8 mouse cellular contexts compared by ENCODE assay signal in the genomic region with DNA sequence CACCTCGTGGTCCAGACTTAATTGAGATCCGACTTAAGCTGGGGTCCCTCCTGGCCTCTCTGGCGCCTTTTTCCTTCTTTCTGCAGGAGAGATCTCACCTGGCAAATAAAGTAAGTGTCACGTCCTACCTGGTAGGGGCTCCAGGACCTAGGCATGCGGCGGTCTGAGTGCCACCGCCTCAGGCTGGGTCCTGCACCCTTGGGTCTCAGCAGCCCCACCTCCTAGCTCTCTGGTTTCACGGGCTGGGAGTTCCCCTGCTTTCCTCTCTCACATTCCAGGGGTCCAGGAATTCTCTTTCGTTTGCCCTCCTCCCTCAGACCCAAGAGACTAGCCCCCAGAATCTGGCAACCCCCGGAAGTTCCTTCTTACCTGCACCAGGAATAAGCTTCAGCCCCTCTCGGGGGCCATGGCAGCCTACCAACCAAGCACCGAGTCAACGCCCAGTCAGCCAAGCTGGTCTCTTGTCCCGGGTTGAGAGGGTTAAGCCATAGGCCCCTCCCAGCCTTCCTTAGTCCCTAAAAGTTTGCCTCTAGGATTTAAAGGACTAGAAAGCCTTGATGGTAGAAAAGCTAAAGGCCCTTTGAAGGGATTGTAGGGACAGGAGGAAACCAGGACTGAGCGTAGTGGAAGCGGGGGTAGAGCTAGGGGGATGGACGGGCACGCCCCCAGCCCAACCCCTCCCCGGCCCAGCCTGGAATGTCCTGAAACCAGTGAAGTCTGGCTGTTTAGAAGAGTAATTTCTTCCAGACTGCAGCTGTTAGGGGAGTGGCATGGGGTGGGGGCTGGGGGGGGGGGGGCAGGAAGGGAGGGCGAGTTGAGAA. TPM values are rescaled to one million over a fixed set of nuclear protein-coding genes. Genes with fewer than 3 reads are reported as not detected.
A peak's percentile ranks its signal among the peaks of the same experiment; 100 is the strongest.
DNase-seq lines count a peak whose midpoint lies in the region; ATAC-seq and TF ChIP-seq lines count a peak whose summit lies in the region.

Gene Cdc42ep5, minus strand, starts transcription at position 771 of the 821 bp plus-strand sequence.

- in situ Hi-C loops in ES-E14 (cut with MboI; ENCODE audit: low sequenced_read_pairs in 2 of 2, unreplicated experiment in 2 of 2), result no loop called here

- peak within 1 kb of the TSS; percentile 56 for H3K9ac ChIP-seq in ES-E14 (ENCODE audit: insufficient read depth, low read depth, low read length, poor library complexity, severe bottlenecking)
- H3K9ac ChIP-seq in lung, embryonic 14.5 days, result peak within 1 kb of the TSS; percentile 54
- peak within 1 kb of the TSS; percentile 75 for H3K9ac ChIP-seq in stomach, embryonic 16.5 days (ENCODE audit: low read length)

- no peak for DNase-seq in ES-E14 (ENCODE audit: low read depth, low spot score)
- DNase-seq in gonadal fat pad, adult 2 months (ENCODE audit: low read depth), result no peak
- DNase-seq in kidney, adult 11 months, result peak; percentile 73
- DNase-seq in lung, embryonic 14.5 days, result peak; percentile 79
- DNase-seq in thymus, postnatal 14 days, result no peak
- DNase-seq in thymus, postnatal 25 days, result no peak

- peak; percentile 98 for ATAC-seq in lung, embryonic 14.5 days (ENCODE audit: insufficient read depth)
- ATAC-seq in stomach, embryonic 16.5 days (ENCODE audit: insufficient read depth, low FRiP score), result peak; percentile 93

- H3K4me2 ChIP-seq in lung, embryonic 14.5 days, result peak within 1 kb of the TSS; percentile 78
- H3K4me2 ChIP-seq in stomach, embryonic 16.5 days (ENCODE audit: low read depth, low read length), result peak within 1 kb of the TSS; percentile 63

- under 1% methylated on average over 19 of the region's 20 CpGs for WGBS in lung, embryonic 14.5 days
- WGBS in stomach, embryonic 16.5 days, result under 1% methylated on average over 19 of the region's 20 CpGs

- no peaks in the 10 kb centered on the region for H3K27me3 ChIP-seq in lung, embryonic 14.5 days (ENCODE audit: insufficient read depth, low read length)
- no peaks in the 10 kb centered on the region for H3K27me3 ChIP-seq in stomach, embryonic 16.5 days (ENCODE audit: control insufficient read depth, insufficient read depth, low read length)

- H3K9me3 ChIP-seq in ES-E14 (ENCODE audit: control insufficient read depth, insufficient read depth, low read depth, low read length), result no peaks in the 10 kb centered on the region
- H3K9me3 ChIP-seq in lung, embryonic 14.5 days (ENCODE audit: low read depth, low read length), result no peaks in the 10 kb centered on the region
- no peaks in the 10 kb centered on the region for H3K9me3 ChIP-seq in stomach, embryonic 16.5 days (replicated peaks; ENCODE audit: control insufficient read depth, low read length)

- no peaks in the 10 kb centered on the region; the same call in 1 of the 2 replicates for H3K36me3 ChIP-seq in ES-E14 (ENCODE audit: control insufficient read depth, insufficient read depth, low read length, poor library complexity, severe bottlenecking)
- no peaks in the 10 kb centered on the region for H3K36me3 ChIP-seq in lung, embryonic 14.5 days (ENCODE audit: insufficient read depth)
- H3K36me3 ChIP-seq in stomach, embryonic 16.5 days (ENCODE audit: control insufficient read depth, insufficient read depth, low read length), result no peaks in the 10 kb centered on the region

- H3K4me3 ChIP-seq in ES-E14 (ENCODE audit: insufficient read depth in 1 of 2, low read depth in 1 of 2, low read length in 2 of 2, poor library complexity in 1 of 2, severe bottlenecking in 1 of 2), result peak within 1 kb of the TSS; percentile 55 to 67
- peak within 1 kb of the TSS; percentile 20 for H3K4me3 ChIP-seq in cortical plate, adult 2 months (ENCODE audit: insufficient read depth, low read length)
- H3K4me3 ChIP-seq in lung, embryonic 14.5 days (ENCODE audit: low read depth, low read length), result peak within 1 kb of the TSS; percentile 49
- peak within 1 kb of the TSS; percentile 67 for H3K4me3 ChIP-seq in stomach, embryonic 16.5 days (replicated peaks; ENCODE audit: low read length)

- peaks cover 4 to 11% of the 10 kb centered on the region in 2 experiments; a peak in 1 of 4 replicates for H3K4me1 ChIP-seq in ES-E14 (ENCODE audit: control insufficient read depth in 2 of 2, insufficient read depth in 2 of 2, low read length in 2 of 2, poor library complexity in 1 of 2)
- H3K4me1 ChIP-seq in cortical plate, adult 2 months (ENCODE audit: control insufficient read depth, insufficient read depth, low read length), result no peaks in the 10 kb centered on the region
- H3K4me1 ChIP-seq in lung, embryonic 14.5 days (ENCODE audit: insufficient read depth), result no peaks in the 10 kb centered on the region; the same call in 1 of the 2 replicates
- H3K4me1 ChIP-seq in stomach, embryonic 16.5 days (ENCODE audit: control insufficient read depth, insufficient read depth, low read length), result peaks cover 13% of the 10 kb centered on the region

- H3K27ac ChIP-seq in ES-E14 (ENCODE audit: insufficient read depth, low read depth, low read length, poor library complexity, severe bottlenecking), result peak within 1 kb of the TSS; percentile 32
- H3K27ac ChIP-seq in cortical plate, adult 2 months (ENCODE audit: insufficient read depth, low read length), result no peak within 1 kb of the TSS
- peak within 1 kb of the TSS; percentile 79 for H3K27ac ChIP-seq in lung, embryonic 14.5 days (ENCODE audit: low read depth)
- peak within 1 kb of the TSS; percentile 87 for H3K27ac ChIP-seq in stomach, embryonic 16.5 days (ENCODE audit: low read length)

- TF ChIP-seq CTCF in cortical plate, adult 2 months (IDR thresholded peaks at IDR 0.05; ENCODE audit: extremely low read depth, insufficient read depth, low read length), result no peak
- no peak for TF ChIP-seq CTCF in lung, embryonic 14.5 days (IDR thresholded peaks at IDR 0.05; ENCODE audit: low read depth)

- TF ChIP-seq POLR2A in cortical plate, adult 2 months (IDR thresholded peaks at IDR 0.05; ENCODE audit: extremely low read depth, insufficient read depth, low read length), result no peak

TF ChIP-seq in ES-E14, 5 proteins besides CTCF, POLR2A, EP300 and RAD21:
- no peak for TF ChIP-seq HCFC1 (IDR thresholded peaks at IDR 0.05; ENCODE audit: borderline replicate concordance, insufficient read depth, low read length)
- no peak for TF ChIP-seq CHD2 (IDR thresholded peaks at IDR 0.05; ENCODE audit: low read depth, low read length)
- TF ChIP-seq ZC3H11A (IDR thresholded peaks at IDR 0.05; ENCODE audit: borderline replicate concordance, low read depth, low read length), result no peak
- TF ChIP-seq ZNF384 (IDR thresholded peaks at IDR 0.05; ENCODE audit: low read depth, low read length), result no peak
- no peak for TF ChIP-seq MAFK (IDR thresholded peaks at IDR 0.05; ENCODE audit: insufficient read depth, low read depth, low read length)

RNA-seq across cellular contexts. Expression of gene Cdc42ep5, which starts in this region (rescaled TPM):
- 13.3 and 17.2 TPM in 2 replicates for total RNA-seq in ES-E14 (2012; rRNA removed)
- polyA plus RNA-seq in cortical plate, adult 2 months (2012; rRNA removed), result 3.7 and 4.8 TPM in 2 replicates
- polyA plus RNA-seq in gonadal fat pad, adult 2 months (2012; rRNA removed), result 17.9 and 20.8 TPM in 2 replicates
- 33.3 and 37.5 TPM in 2 replicates for polyA plus RNA-seq in lung, embryonic 14.5 days (2014; fragmentation: Nextera tagmentation; extraction: Ambion mirVana)
- polyA plus RNA-seq in stomach, embryonic 16.5 days (2015; fragmentation: Nextera tagmentation; extraction: Ambion mirVana), result 81.9 and 86.4 TPM in 2 replicates

Comparison
In these comparisons a context has a peak if more than half of its experiments do, and no peak if none do; other contexts are left out.
1. DNase-seq: peak in kidney, adult 11 months (single experiment) and lung, embryonic 14.5 days (single experiment); none in ES-E14 (single experiment), gonadal fat pad, adult 2 months (single experiment), thymus, postnatal 14 days (single experiment) and thymus, postnatal 25 days (single experiment).
2. Peak in every context shown above with its lines, with median percentiles within 50 percentile points of each other: H3K4me3 ChIP-seq and H3K9ac ChIP-seq.